Mouse (Mus musculus) neural tube, embryonic 11.5 days (tissue): ENCODE measurements at regions not wholly inside any gene's neighbourhood (a gene's known extent, or its start where the extent isn't known, plus 50 kb on each side); places are given as distances from the start of the nearest gene placed in this dataset.

Experiments used
- ATAC-seq: fragments of 200-750 bp; cut with Nextera tagmentation; 2 replicates; pipeline ENCODE4 v1.8.0; 2017; ENCODE audit warnings: moderate number of reproducible peaks, mild to moderate bottlenecking, moderate TSS enrichment, moderate library complexity; ENCODE audit not compliant: insufficient read depth, low FRiP score, low TSS enrichment
- DNase-seq: peaks from one replicate; pipeline ENCODE4 v3.0.0-alpha.2; 2015; ENCODE audit warnings: low spot score
- H3K27ac ChIP-seq: fragments of 300-500 bp; sonication (generic); 2 replicates; pipeline ENCODE4 v1.5.1; 2014; ENCODE audit warnings: low read depth, mild to moderate bottlenecking, low read length
- H3K27me3 ChIP-seq: fragments of 300-500 bp; sonication (generic); 2 replicates; pipeline ENCODE4 v1.6.1; 2014; ENCODE audit warnings: mild to moderate bottlenecking, low read length, mixed read lengths; ENCODE audit not compliant: control insufficient read depth, insufficient read depth
- H3K36me3 ChIP-seq: fragments of 300-500 bp; sonication (generic); 2 replicates; pipeline ENCODE4 v1.6.1; 2014; ENCODE audit warnings: mild to moderate bottlenecking, low read length, moderate library complexity, mixed read lengths; ENCODE audit not compliant: control insufficient read depth, insufficient read depth
- H3K4me1 ChIP-seq: fragments of 300-500 bp; sonication (generic); 2 replicates; pipeline ENCODE4 v1.6.1; 2014; ENCODE audit warnings: low read length, mixed read lengths; ENCODE audit not compliant: control insufficient read depth, insufficient read depth
- H3K4me2 ChIP-seq: fragments of 300-500 bp; sonication (generic); 2 replicates; pipeline ENCODE4 v1.6.1; 2014; ENCODE audit warnings: low read depth, mild to moderate bottlenecking, moderate library complexity
- H3K4me3 ChIP-seq: fragments of 300-500 bp; sonication (generic); 2 replicates; pipeline ENCODE4 v1.5.1; 2014; ENCODE audit warnings: low read depth, low read length
- H3K9ac ChIP-seq: fragments of 300-500 bp; sonication (generic); 2 replicates; pipeline ENCODE4 v1.6.1; 2014; ENCODE audit warnings: mild to moderate bottlenecking, low read length
- H3K9me3 ChIP-seq: fragments of 300-500 bp; sonication (generic); 2 replicates; pipeline ENCODE4 v1.6.1; 2016; ENCODE audit warnings: low read length; ENCODE audit not compliant: control insufficient read depth
- WGBS: fragments of 180-500 bp; shearing (Covaris S2); extraction: QIAGEN DNeasy Blood & Tissue Kit; methylation state at CpG from one replicate; pipeline ENCODE4 v1.1.7; 2014; 5-methylcytosine and 5-hydroxymethylcytosine counted together

GRCm38 (mm10) chr3:78932975-78933374, 353.3 kb downstream of the Rapgef2 start:
- Histone ChIP-seq H3K27me3 (no peaks in the 10 kb centered on the region), H3K4me3 (no peak overlapping the region), H3K4me2 (no peak overlapping the region), H3K9me3 (no peaks in the 10 kb centered on the region), H3K27ac (no peak overlapping the region), H3K36me3 (no peaks in the 10 kb centered on the region), H3K4me1 (no peaks in the 10 kb centered on the region), H3K9ac (no peak overlapping the region)
- DNase-seq = no peak
- no peak for ATAC-seq
- WGBS = 88% methylated on average over 3 of the region's 3 CpGs

GRCm38 (mm10) chr3:78919850-78920249, 366.5 kb downstream of the Rapgef2 start:
- Histone ChIP-seq H3K9ac (no peak overlapping the region), H3K9me3 (no peaks in the 10 kb centered on the region), H3K4me3 (no peak overlapping the region), H3K27ac (no peak overlapping the region), H3K27me3 (no peaks in the 10 kb centered on the region), H3K4me1 (no peaks in the 10 kb centered on the region), H3K4me2 (no peak overlapping the region), H3K36me3 (no peaks in the 10 kb centered on the region)
- ATAC-seq (peak; percentile 20; the same call in 1 of the 2 replicates), DNase-seq (no peak)
- 61% methylated on average over 6 of the region's 6 CpGs for WGBS

DNA sequence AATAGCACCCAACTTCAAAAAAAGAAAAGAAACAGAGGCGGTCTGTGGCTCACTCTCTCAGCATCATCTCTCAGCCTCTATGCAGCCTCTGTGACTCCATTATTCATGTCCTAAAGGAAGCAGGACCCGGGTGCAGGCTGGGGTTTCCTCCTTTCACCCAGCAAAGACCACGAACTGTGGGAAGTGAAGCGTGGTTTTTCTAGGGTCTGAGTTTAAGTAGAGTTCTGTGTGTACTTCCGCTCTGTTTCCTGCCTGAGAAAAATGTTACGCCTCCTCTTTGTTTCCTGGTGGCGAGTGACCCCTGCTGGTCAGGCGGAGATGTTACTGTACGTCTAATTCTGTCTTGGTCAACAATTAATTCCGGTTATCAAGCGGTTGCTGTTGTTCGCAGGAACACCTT, 366.9 kb downstream of the Rapgef2 start:
- ATAC-seq (peak; percentile 74; the same call in 1 of the 2 replicates), DNase-seq (peak; percentile 82)
- Histone ChIP-seq H3K9me3 (no peaks in the 10 kb centered on the region), H3K27ac (no peak overlapping the region), H3K36me3 (no peaks in the 10 kb centered on the region), H3K27me3 (no peaks in the 10 kb centered on the region), H3K4me2 (peak overlapping the region; percentile 33), H3K9ac (no peak overlapping the region), H3K4me1 (no peaks in the 10 kb centered on the region), H3K4me3 (no peak overlapping the region)
- 26% methylated on average over 12 of the region's 12 CpGs for WGBS

DNA sequence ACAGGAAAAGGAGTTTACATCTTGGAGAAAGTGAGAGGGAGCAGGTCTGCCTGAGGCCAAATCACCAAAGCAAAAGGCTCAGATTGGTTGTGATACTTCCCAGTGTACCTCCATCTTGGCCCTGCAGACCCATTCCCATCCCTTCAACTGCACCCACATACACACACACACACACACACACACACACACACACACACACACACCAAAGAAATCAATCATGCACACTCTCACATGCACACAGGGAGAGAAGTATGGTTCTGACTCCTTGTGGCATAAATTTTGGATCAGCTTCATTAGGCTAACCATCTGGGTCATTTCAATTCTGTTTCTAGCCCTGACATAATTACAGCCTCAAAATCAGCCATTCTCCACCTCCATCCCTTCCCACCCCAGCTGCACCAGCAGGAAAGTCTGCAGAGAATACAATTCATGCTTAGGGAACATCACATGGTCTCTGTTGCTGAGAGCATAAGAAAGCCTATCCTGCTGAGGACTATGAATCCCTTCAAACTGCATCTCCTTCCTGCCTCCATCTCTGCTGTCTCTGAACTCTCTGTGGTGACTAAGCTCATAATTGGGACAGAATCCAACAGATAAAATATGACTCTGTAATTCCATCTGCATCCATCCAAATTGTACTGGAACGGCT, 378.0 kb downstream of the Rapgef2 start:
- WGBS = 65% methylated on average over 1 of the region's 1 CpGs
- Histone ChIP-seq H3K27me3 (no peaks in the 10 kb centered on the region), H3K36me3 (no peaks in the 10 kb centered on the region), H3K4me2 (no peak overlapping the region), H3K9me3 (no peaks in the 10 kb centered on the region), H3K4me3 (no peak overlapping the region), H3K4me1 (no peaks in the 10 kb centered on the region), H3K27ac (no peak overlapping the region), H3K9ac (no peak overlapping the region)
- ATAC-seq (no peak), DNase-seq (no peak)

DNA sequence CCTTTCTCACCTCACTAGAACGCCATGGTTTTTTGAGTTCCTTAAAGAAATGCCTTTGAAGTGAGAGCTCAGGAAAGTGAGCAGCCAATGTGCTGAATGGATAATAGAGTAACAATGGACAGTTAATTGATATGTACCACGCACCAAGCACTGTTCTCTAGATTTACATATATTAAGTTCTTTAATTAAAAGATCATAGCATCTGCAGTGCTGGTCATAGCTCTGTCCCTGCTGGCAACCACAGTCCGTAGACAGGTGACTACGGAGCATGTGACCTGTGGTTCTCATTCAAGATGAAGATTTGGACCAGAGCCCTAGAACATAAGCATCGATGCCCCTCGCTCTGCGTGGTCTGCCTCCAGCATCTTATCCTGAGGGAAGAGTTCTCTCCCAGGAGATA, 378.5 kb downstream of the Rapgef2 start:
- WGBS = 90% methylated on average over 7 of the region's 7 CpGs
- no peak overlapping the region for H3K9ac ChIP-seq
- 0 out of 2 replicates have a peak, but pooled peaks cover 3% of the 10 kb centered on the region for H3K4me1 ChIP-seq
- H3K27ac ChIP-seq = no peak overlapping the region
- no peaks in the 10 kb centered on the region for H3K36me3 ChIP-seq
- ATAC-seq (no peak), DNase-seq (no peak)
- H3K4me2 ChIP-seq = no peak overlapping the region
- no peak overlapping the region for H3K4me3 ChIP-seq
- no peaks in the 10 kb centered on the region for H3K27me3 ChIP-seq
- no peaks in the 10 kb centered on the region for H3K9me3 ChIP-seq

DNA sequence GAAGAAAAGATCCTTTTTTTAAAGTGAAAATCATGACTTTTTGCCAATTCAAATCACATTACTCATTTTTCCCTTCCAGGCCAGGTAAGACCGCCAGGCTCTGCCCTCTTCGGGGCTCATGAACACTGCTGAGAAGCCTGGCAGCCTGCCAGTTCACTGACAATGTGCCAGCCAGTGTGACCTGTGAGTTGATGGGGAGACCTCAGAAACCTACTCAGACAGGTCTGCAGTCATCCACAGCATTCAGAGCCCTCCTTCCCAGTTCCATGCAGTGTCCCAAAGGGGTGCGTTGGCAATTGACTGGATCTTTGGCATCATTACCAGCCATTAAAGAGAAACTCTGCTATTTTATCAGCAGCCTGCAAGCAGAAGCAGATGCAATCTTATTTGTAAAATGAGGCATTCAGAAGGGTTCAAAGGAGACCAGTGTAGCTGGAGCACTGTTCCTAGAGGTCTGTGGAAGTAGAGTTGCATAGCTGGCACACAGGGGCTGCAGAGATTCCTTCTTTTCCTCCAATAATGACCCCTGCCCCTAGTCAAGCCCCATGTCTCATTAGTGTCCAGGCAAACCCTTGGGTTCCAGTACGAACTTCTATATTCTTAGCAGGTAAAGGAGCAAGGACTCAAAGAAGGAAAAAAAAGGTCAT, 384.4 kb downstream of the Rapgef2 start:
- H3K36me3 ChIP-seq = no peaks in the 10 kb centered on the region
- H3K9me3 ChIP-seq = no peaks in the 10 kb centered on the region
- H3K4me3 ChIP-seq = no peak overlapping the region
- 69% methylated on average over 4 of the region's 4 CpGs for WGBS
- H3K27ac ChIP-seq = no peak overlapping the region
- H3K9ac ChIP-seq = no peak overlapping the region
- peaks cover 3% of the 10 kb centered on the region; the same call in 1 of the 2 replicates for H3K4me1 ChIP-seq
- H3K4me2 ChIP-seq = no peak overlapping the region
- no peak for ATAC-seq
- no peak for DNase-seq
- H3K27me3 ChIP-seq = no peaks in the 10 kb centered on the region

GRCm38 (mm10) chr3:78901016-78901837, 385.1 kb downstream of the Rapgef2 start:
- 36% methylated on average over 11 of the region's 11 CpGs for WGBS
- Histone ChIP-seq H3K4me1 (peaks cover 3% of the 10 kb centered on the region; the same call in 1 of the 2 replicates), H3K4me3 (no peak overlapping the region), H3K27me3 (no peaks in the 10 kb centered on the region), H3K27ac (no peak overlapping the region), H3K4me2 (no peak overlapping the region), H3K36me3 (no peaks in the 10 kb centered on the region), H3K9ac (no peak overlapping the region), H3K9me3 (no peaks in the 10 kb centered on the region)
- no peak for DNase-seq
- peak; percentile 32; the same call in 1 of the 2 replicates for ATAC-seq

GRCm38 (mm10) chr3:78899446-78900230, 386.7 kb downstream of the Rapgef2 start:
- Histone ChIP-seq H3K27me3 (no peaks in the 10 kb centered on the region), H3K9ac (no peak overlapping the region), H3K4me3 (no peak overlapping the region), H3K4me1 (peaks cover 3% of the 10 kb centered on the region; the same call in 1 of the 2 replicates), H3K36me3 (no peaks in the 10 kb centered on the region), H3K9me3 (no peaks in the 10 kb centered on the region), H3K4me2 (no peak overlapping the region), H3K27ac (no peak overlapping the region)
- 69% methylated on average over 8 of the region's 8 CpGs for WGBS
- no peak for DNase-seq
- ATAC-seq = peak; percentile 39; the same call in 1 of the 2 replicates
